Mouse (Mus musculus) neural tube, embryonic 11.5 days (tissue): ENCODE data around the gene Tnfrsf8. TPM values are rescaled to one million over a fixed set of nuclear protein-coding genes. Genes with fewer than 3 reads are reported as not detected.
"Not testable (repeated sequence)": the region's sequence is repeated elsewhere in the genome, so short reads cannot be mapped to it uniquely, and the experiment has no call there.

Experiments used
- ATAC-seq: fragments of 200-750 bp; cut with Nextera tagmentation; 2 replicates; pipeline ENCODE4 v1.8.0; 2017; ENCODE audit warnings: moderate number of reproducible peaks, mild to moderate bottlenecking, moderate TSS enrichment, moderate library complexity; ENCODE audit not compliant: insufficient read depth, low FRiP score, low TSS enrichment
- DNase-seq: peaks from one replicate; pipeline ENCODE4 v3.0.0-alpha.2; 2015; ENCODE audit warnings: low spot score
- H3K27ac ChIP-seq: fragments of 300-500 bp; sonication (generic); 2 replicates; pipeline ENCODE4 v1.5.1; 2014; ENCODE audit warnings: low read depth, mild to moderate bottlenecking, low read length
- H3K27me3 ChIP-seq: fragments of 300-500 bp; sonication (generic); 2 replicates; pipeline ENCODE4 v1.6.1; 2014; ENCODE audit warnings: mild to moderate bottlenecking, low read length, mixed read lengths; ENCODE audit not compliant: control insufficient read depth, insufficient read depth
- H3K36me3 ChIP-seq: fragments of 300-500 bp; sonication (generic); 2 replicates; pipeline ENCODE4 v1.6.1; 2014; ENCODE audit warnings: mild to moderate bottlenecking, low read length, moderate library complexity, mixed read lengths; ENCODE audit not compliant: control insufficient read depth, insufficient read depth
- H3K4me1 ChIP-seq: fragments of 300-500 bp; sonication (generic); 2 replicates; pipeline ENCODE4 v1.6.1; 2014; ENCODE audit warnings: low read length, mixed read lengths; ENCODE audit not compliant: control insufficient read depth, insufficient read depth
- H3K4me2 ChIP-seq: fragments of 300-500 bp; sonication (generic); 2 replicates; pipeline ENCODE4 v1.6.1; 2014; ENCODE audit warnings: low read depth, mild to moderate bottlenecking, moderate library complexity
- H3K4me3 ChIP-seq: fragments of 300-500 bp; sonication (generic); 2 replicates; pipeline ENCODE4 v1.5.1; 2014; ENCODE audit warnings: low read depth, low read length
- H3K9ac ChIP-seq: fragments of 300-500 bp; sonication (generic); 2 replicates; pipeline ENCODE4 v1.6.1; 2014; ENCODE audit warnings: mild to moderate bottlenecking, low read length
- H3K9me3 ChIP-seq: fragments of 300-500 bp; sonication (generic); 2 replicates; pipeline ENCODE4 v1.6.1; 2016; ENCODE audit warnings: low read length; ENCODE audit not compliant: control insufficient read depth
- WGBS: fragments of 180-500 bp; shearing (Covaris S2); extraction: QIAGEN DNeasy Blood & Tissue Kit; methylation state at CpG from one replicate; pipeline ENCODE4 v1.1.7; 2014; 5-methylcytosine and 5-hydroxymethylcytosine counted together
- polyA plus RNA-seq: library from polyadenylated mRNA; unstranded; fragments of >200 nt; fragmentation: Nextera tagmentation; extraction: Ambion mirVana; gene quantifications from 2 replicates; pipeline ENCODE4 v1.2.1, GENCODE M21; 2014

Gene Tnfrsf8
- 0.21 TPM in 1 of 2 replicates, not detected in the other for polyA plus RNA-seq

GRCm38 (mm10) chr4:145314836-145315467 is at the start of gene Tnfrsf8:
TSS of gene Tnfrsf8 (minus strand) at chr4:145315164.
- no peak within 1 kb of the TSS for H3K27ac ChIP-seq
- WGBS = 3% methylated on average over 24 of the region's 24 CpGs
- H3K36me3 ChIP-seq = no peaks in the 10 kb centered on the region
- peaks cover 5% of the 10 kb centered on the region; the same call in 1 of the 2 replicates for H3K27me3 ChIP-seq
- H3K4me3 ChIP-seq = no peak within 1 kb of the TSS
- no peaks in the 10 kb centered on the region for H3K9me3 ChIP-seq
- no peaks in the 10 kb centered on the region for H3K4me1 ChIP-seq
- H3K4me2 ChIP-seq = no peak within 1 kb of the TSS
- no peak for ATAC-seq
- H3K9ac ChIP-seq = no peak within 1 kb of the TSS
- no peak for DNase-seq

GRCm38 (mm10) chr4:145361635-145362034 is 46.7 kb upstream of the Tnfrsf8 start:
- not testable (repeated sequence) for H3K4me3 ChIP-seq, DNase-seq, H3K4me1 ChIP-seq, H3K9me3 ChIP-seq, H3K27ac ChIP-seq, H3K9ac ChIP-seq, H3K36me3 ChIP-seq, H3K27me3 ChIP-seq, ATAC-seq, H3K4me2 ChIP-seq

GRCm38 (mm10) chr4:145361065-145361464 is 46.1 kb upstream of the Tnfrsf8 start:
- Histone ChIP-seq H3K4me2 (0 out of 2 replicates have a peak overlapping the region, but pooled peaks have one; percentile 16), H3K36me3 (no peaks in the 10 kb centered on the region), H3K27me3 (no peaks in the 10 kb centered on the region), H3K27ac (no peak overlapping the region), H3K4me3 (no peak overlapping the region), H3K9me3 (no peaks in the 10 kb centered on the region), H3K9ac (no peak overlapping the region), H3K4me1 (no peaks in the 10 kb centered on the region)
- no peak for ATAC-seq
- WGBS = 20% methylated on average over 12 of the region's 12 CpGs
- DNase-seq = no peak

- H3K9me3 ChIP-seq = no peaks in the 10 kb centered on the region
- H3K27me3 ChIP-seq = no peaks in the 10 kb centered on the region
- H3K9ac ChIP-seq = no peak overlapping the region
- WGBS = 74% methylated on average over 1 of the region's 1 CpGs
- H3K36me3 ChIP-seq = no peaks in the 10 kb centered on the region
- no peak for DNase-seq
- no peak overlapping the region for H3K4me2 ChIP-seq
- H3K4me3 ChIP-seq = no peak overlapping the region
- H3K4me1 ChIP-seq = no peaks in the 10 kb centered on the region
- no peak for ATAC-seq
- H3K27ac ChIP-seq = no peak overlapping the region
Measured at GRCm38 (mm10) chr4:145360567-145360966, 45.6 kb upstream of the Tnfrsf8 start.

GRCm38 (mm10) chr4:145356234-145356633 is 41.3 kb upstream of the Tnfrsf8 start:
- no peaks in the 10 kb centered on the region for H3K27me3 ChIP-seq
- H3K4me2 ChIP-seq = no peak overlapping the region
- no peaks in the 10 kb centered on the region for H3K4me1 ChIP-seq
- DNase-seq = no peak
- ATAC-seq = no peak
- H3K9me3 ChIP-seq = no peaks in the 10 kb centered on the region
- H3K27ac ChIP-seq = no peak overlapping the region
- H3K4me3 ChIP-seq = no peak overlapping the region
- no peaks in the 10 kb centered on the region for H3K36me3 ChIP-seq
- H3K9ac ChIP-seq = no peak overlapping the region

- no peaks in the 10 kb centered on the region for H3K9me3 ChIP-seq
- no peak overlapping the region for H3K4me3 ChIP-seq
- no peaks in the 10 kb centered on the region for H3K27me3 ChIP-seq
- no peak for DNase-seq
- ATAC-seq = no peak
- H3K4me1 ChIP-seq = no peaks in the 10 kb centered on the region
- H3K27ac ChIP-seq = no peak overlapping the region
- H3K36me3 ChIP-seq = no peaks in the 10 kb centered on the region
- 54% methylated on average over 2 of the region's 2 CpGs for WGBS
- H3K9ac ChIP-seq = no peak overlapping the region
- no peak overlapping the region for H3K4me2 ChIP-seq
Measured at GRCm38 (mm10) chr4:145353855-145354254, 38.9 kb upstream of the Tnfrsf8 start.

GRCm38 (mm10) chr4:145344948-145345347 is 30.0 kb upstream of the Tnfrsf8 start:
- H3K9me3 ChIP-seq = no peaks in the 10 kb centered on the region
- 96% methylated on average over 1 of the region's 1 CpGs for WGBS

GRCm38 (mm10) chr4:145341879-145342809 is 27.2 kb upstream of the Tnfrsf8 start:
- ATAC-seq = no peak
- no peak overlapping the region for H3K4me3 ChIP-seq
- H3K27ac ChIP-seq = no peak overlapping the region
- H3K27me3 ChIP-seq = no peaks in the 10 kb centered on the region
- H3K4me2 ChIP-seq = no peak overlapping the region
- no peak overlapping the region for H3K9ac ChIP-seq
- H3K4me1 ChIP-seq = no peaks in the 10 kb centered on the region
- 88% methylated on average over 6 of the region's 6 CpGs for WGBS
- no peaks in the 10 kb centered on the region for H3K36me3 ChIP-seq
- no peaks in the 10 kb centered on the region for H3K9me3 ChIP-seq
- no peak for DNase-seq

More at GRCm38 (mm10) chr4:145344948-145345347, 30.0 kb upstream of the Tnfrsf8 start:
- Histone ChIP-seq H3K4me2 (no peak overlapping the region), H3K4me1 (no peaks in the 10 kb centered on the region), H3K9ac (no peak overlapping the region), H3K27me3 (no peaks in the 10 kb centered on the region), H3K27ac (no peak overlapping the region), H3K4me3 (no peak overlapping the region), H3K36me3 (no peaks in the 10 kb centered on the region)
- ATAC-seq (no peak), DNase-seq (no peak)
